Mouse (Mus musculus) thymus, postnatal 10 days (tissue): Measurements from ENCODE around the gene Gripap1.
"Not testable (repeated sequence)": the region's sequence is repeated elsewhere in the genome, so short reads cannot be mapped to it uniquely, and the experiment has no call there.

ENCODE experiments used
- DNase-seq, 2 experiments: peaks; one replicate each; pipeline ENCODE4 v3.0.0; 2021; ENCODE audit warnings: low spot score in 2 of 2

Gripap1 gene

GRCm38 (mm10) chrX:7789542-7790136 lies at the start of gene Gripap1:
Gene Gripap1 (plus strand): TSS chrX:7789765.
- DNase-seq = peak; percentile 70 to 75

DNA sequence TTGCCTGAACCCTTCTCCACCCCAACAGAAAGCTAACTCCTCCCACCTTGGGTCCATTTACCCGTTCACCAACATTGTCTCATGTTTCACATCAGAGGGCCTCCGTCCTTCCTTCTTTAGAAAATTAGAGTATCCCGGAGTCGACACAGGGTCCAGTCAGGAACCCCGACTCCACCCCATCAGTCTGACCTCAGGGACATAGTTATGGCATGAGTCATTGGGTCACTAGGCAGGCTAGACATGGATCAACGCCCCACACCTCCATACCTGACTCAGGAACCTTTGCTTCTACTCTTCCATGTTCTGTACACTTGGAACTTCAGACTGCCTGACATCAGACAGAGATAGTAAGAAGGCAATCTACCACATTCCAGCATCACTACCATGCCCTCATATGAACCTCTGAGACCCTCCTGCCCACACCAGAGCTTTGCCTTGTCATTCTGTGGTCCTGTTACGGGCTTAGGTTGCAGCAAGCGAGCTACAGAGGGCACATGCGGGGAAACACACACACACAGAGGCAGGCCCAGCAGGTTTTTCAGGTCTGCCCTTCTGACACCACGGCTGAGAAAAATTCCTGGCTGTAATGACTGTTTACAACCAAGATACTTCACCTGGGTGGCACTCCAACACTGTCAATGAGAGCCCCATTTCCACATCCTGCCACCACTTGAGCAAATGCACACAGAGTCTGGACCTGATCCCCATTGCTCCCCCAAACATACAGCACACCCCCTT lies 49.3 kb upstream of the Gripap1 start:
- DNase-seq = no peak

- DNase-seq = no peak
Observed at GRCm38 (mm10) chrX:7741103-7741502, 48.5 kb upstream of the Gripap1 start.

DNA sequence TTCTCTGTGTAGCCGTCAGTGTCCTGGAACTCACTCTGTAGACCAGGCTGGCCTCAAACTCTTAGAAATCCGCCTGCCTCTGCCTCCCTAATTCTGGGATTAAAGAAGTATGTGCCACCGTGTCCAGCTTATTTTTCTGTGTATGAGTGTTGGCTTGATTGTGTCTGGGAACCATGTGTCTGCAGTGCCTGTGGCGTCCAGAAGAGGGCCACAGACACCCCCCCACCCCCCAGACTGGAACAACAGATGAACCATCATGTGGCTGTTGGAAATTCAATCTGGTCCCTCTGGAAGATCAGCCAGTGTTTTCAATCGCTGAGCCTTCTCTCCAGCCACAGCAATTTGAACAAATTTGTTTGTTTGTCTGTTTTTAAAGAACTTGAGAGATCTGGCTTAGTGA lies 46.1 kb upstream of the Gripap1 start:
- DNase-seq = no peak

DNA sequence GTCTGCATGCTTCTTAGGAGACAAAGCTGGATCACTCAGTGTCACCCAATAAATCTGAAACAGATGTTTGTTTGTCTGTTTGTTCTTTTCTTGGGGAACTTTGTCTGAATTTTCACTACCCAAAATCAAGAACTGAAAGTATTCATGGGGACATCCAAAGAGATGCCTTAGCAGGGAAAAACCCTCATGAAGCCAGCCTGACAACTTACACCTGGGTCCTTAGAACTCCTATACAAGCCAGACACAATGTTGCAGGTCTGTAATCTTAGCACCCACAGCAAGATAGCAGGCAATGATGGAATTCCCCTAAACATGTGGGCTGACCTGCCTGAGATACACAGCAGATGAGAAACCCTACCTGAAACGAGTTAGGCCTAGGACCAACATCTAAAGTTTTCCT lies 44.6 kb upstream of the Gripap1 start:
- no peak for DNase-seq

GRCm38 (mm10) chrX:7745429-7745828 lies 44.1 kb upstream of the Gripap1 start:
- DNase-seq = no peak

- no peak for DNase-seq
Observed at GRCm38 (mm10) chrX:7750432-7751116, 39.0 kb upstream of the Gripap1 start, which contains the start of gene Ccdc120. Gene Ccdc120 (minus strand): TSS chrX:7750905.

GRCm38 (mm10) chrX:7753627-7754026 lies 35.9 kb upstream of the Gripap1 start:
- not testable (repeated sequence) for DNase-seq

DNA sequence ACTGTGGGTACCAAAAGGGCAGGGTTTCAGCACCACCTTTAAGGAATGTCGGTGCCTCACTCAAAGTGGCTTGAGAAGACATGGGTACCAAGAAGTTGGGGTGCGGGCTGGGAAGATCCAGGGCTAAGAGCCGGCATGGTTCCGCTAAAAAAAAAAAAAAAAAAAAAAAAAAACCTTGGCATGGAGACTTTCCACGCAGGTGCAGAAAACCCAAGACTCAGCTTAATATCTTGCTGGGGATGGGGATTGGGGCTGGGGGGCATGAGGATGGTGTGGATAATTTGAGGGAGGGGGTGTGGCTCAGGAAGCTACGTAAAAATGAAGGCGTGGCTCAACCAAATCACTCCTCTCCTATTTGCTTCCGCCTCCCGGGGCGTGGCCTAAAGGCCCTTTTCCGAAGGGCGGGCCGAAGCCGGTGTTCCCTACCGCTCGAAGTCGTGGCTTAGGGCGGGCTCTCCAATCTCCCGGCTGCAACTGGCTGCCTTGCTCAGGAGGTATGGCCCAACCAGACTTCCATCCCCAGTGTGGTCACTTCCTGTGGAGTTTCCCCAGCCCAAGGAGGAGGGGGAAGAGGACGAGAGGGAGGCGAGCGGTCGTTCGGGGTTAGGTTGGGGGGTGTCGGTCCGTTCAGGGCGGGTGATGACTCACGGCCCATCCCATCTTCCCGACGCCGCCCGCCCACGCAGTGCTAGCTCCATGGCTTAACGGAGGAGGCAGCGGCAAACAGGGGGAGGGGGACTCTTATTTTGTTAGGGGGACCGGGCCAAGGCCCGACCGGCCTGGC lies 27.2 kb upstream of the Gripap1 start, which contains the start of gene Tfe3:
Tfe3 (plus strand) TSS at position 424 of the 784 bp plus-strand sequence.
- DNase-seq = peak; percentile 58 to 71

- DNase-seq = no peak
Observed at GRCm38 (mm10) chrX:7762921-7763197, 26.7 kb upstream of the Gripap1 start.

DNA sequence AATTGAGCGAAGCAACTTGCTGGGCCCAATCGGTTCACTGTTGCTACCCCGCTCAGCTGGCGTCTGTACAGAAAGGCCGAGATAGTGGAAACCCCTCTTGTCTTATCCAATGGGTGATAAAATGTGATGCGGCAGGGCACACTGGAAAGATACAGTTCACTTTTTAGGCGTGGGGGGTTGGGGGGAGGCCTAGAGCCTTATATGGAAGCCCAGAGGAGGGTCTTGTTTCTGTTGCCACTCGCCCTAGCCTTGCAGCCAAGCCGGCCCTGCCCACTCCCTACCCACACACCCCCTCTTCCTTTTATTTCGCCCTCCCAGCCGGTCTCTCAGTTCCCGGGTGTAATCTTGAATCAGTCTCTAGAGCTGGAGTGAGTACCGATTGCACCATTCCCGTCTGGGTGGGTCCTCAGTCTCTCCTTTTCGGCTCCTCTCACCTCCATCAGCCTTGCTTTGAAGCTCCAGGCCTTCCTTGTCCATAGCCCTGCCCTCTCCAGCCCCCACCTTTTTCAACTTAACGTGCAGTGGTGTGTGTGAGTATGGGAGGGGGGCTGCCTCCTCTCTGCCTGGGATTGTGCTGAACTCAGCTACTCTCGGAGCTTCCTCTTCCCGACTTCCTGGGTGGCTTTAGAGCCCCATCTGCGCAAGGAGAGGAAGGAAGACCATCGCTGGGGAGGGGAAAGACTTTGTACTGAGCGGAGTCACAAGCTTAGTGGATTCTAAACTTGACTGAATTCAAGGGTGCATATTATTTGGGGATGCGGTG lies 25.8 kb upstream of the Gripap1 start:
- no peak for DNase-seq

DNA sequence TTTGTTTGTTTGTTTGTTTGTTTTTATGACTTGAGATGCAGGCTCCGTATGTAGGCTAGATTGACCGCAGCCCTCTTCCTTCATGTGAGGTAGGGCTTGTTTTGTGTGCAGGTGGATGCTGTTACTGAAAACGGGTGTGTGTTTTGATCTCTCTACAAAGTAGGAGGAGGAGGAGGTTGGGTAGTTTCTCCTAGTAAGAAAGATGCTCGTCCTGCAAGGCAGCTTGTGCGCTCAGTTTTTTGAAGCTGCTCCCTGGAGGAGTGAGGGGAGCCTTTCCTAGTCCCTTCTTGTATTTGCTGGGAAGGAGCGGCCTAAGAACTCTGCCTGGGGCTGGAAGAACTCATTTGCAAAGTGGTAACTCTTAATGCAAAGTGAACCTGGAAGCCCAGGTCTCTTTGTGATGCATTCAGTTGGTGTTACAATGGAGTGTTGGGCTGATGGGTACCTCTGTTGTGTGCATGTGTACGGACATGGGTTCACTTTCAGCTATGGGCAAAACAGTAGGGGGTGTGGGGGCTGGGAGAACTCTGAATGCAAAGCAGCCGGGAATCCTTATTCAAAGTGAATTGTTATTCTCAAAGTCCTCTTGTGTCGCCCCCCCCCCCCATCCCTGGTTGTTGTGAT lies 24.8 kb upstream of the Gripap1 start:
- DNase-seq = no peak

GRCm38 (mm10) chrX:7765281-7765670 lies 24.3 kb upstream of the Gripap1 start:
- DNase-seq = no peak

DNA sequence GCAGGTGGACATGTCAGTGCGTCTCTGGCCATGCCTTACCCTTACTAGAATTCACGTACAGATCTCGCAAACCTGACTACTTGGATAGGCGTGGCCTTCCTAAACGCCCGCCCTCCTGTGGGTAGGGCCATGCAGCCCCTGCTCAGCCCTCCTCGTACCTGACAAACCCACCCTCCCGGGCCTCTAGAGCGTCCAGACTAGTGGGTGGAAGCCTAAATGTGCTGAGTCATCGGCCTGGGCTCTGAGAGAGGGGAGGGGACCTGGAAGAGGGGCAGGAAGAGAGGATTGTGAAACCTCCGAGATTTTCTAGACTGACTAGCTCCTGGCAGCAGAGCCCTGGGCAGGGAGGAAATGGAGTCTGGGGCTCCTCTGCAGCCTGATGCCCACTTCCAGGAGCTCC lies 23.8 kb upstream of the Gripap1 start:
- no peak for DNase-seq

DNA sequence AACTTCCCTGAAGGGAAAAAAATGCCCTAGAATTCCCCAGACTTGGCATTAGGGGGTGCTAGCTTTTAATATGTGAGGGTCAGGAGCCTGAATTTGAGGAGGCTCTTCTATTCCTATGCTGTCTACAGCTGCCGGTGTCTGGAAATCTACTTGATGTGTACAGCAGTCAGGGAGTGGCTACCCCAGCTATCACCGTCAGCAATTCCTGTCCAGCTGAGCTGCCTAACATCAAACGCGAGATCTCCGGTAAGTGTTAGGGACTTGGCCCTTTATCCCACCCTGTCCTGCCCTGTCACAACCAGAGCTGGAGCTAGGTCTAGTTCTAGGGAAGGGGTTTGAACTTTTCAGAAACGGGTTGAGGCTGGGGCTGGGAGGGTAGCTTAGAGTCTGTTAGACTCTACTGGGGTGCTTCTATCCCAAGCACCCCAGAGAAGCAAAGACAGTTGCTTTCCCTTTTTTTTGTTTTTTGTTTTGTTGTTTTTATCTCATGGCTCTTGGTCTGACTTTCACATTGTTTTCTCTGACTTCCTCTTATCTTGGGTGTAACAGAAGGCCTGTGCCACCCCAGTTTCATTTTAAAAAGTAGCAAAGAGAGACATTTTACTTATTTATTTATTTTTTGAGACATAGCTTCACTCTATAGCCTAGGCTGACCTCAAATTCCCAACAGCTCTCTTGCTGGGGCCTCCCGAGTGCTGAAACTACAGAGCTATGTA lies 20.1 kb upstream of the Gripap1 start:
- DNase-seq = no peak

DNA sequence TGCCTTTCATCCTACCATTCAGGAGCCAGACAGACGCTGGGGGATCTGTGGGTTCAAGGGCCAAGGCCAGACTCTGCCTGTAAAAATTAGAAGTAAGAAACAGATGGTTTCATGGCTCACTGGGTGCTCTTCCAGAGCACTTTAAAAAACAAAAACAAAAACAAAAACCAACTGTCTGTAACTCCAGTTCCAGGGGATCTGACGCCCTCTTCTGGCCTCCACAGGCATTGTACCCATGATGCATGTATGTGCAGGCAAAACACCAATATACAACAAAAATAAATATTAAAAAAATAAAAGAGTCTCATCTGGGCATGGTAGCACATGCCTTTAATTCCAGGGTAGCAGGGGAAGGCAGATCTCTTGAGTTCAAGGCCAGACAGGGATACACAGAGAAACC lies 16.8 kb upstream of the Gripap1 start:
- DNase-seq = no peak

- DNase-seq = no peak
Observed at GRCm38 (mm10) chrX:7775501-7776205, 13.9 kb upstream of the Gripap1 start.

- DNase-seq = peak in 1 of 2 experiments; percentile 36
Observed at GRCm38 (mm10) chrX:7776329-7777082, 13.1 kb upstream of the Gripap1 start.
